Mouse (Mus musculus): ENCODE results near the gene Cyb5b.

- no peak for TF ChIP-seq CTCF (IDR thresholded peaks at IDR 0.05; ENCODE audit: extremely low read depth, insufficient read length, insufficient replicate concordance, low read depth, low read length)
- TF ChIP-seq POLR2A (IDR thresholded peaks at IDR 0.05; ENCODE audit: low read depth, low read length), result no peak
These were observed 20.4 kb upstream of the Cyb5b start for GRCm38 (mm10) chr8:107130028-107130427.

Data from small intestine, adult 2 months (tissue).